Mouse (Mus musculus) cerebellum, adult 18-20 months (tissue): Measurements from ENCODE around the gene Pmfbp1.
"Not testable (repeated sequence)": the region's sequence is repeated elsewhere in the genome, so short reads cannot be mapped to it uniquely, and the experiment has no call there.

Experiments used
- DNase-seq, 2 experiments: peaks; one replicate each; pipeline ENCODE4 v3.0.0; 2021

Pmfbp1 gene

GRCm38 (mm10) chr8:109493727-109494126 lies at the start of gene Pmfbp1:
TSS of gene Pmfbp1 (plus strand) at chr8:109494027.
- DNase-seq, result no peak

DNA sequence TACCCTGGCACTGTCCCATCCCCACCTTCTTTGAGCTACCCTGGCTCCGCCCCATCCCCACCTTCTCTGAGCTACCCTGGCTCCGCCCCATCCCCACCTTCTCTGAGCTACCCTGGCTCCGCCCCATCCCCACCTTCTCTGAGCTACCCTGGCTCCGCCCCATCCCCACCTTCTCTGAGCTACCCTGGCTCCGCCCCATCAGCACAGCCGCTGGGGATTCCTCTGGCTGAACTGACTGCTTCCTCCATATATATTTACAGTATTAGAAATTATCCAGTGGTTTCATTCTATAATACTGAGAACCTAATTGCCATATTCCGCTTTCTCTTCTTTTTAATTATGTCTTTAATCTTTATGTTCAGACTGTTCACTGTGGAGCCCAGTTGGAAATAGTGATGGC lies 46.9 kb upstream of the Pmfbp1 start:
- DNase-seq, result not testable (repeated sequence)

DNA sequence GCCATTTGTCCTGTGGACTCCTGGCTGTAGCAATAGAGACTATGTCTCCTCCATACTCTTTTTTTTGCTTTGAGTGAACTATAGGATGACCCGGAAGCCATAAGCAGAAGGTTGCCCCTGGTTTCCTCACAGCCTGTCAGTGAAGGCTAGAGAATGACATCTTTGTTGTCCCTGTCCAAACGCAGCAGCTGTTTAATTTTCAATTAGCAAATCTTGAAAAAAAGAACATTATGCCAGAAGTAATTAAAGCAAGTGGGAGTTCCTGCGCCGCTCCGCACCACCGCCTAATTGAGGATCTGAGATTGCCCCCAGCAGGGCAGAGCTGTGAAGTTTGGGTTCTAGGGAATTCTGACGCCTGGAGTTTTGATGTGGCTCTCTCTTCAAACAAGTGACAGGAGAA lies 42.8 kb upstream of the Pmfbp1 start:
- DNase-seq, result no peak

DNA sequence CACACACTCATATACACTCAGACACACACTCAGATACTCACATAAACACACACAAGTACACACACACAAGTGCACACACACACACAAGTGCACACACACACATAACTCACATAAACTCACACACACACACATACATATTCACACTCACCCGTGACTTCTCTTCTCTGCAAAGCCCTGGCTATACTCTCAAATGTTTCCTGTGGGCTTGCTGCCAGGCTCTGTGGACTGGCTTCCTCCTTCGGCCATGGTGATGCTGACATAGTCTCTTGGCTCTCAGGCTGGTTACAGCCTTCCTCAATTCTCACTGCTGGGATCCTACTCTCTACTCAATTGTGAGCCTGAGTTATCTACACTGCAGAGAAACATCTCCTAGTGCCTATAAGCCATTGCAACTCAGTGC lies 38.7 kb upstream of the Pmfbp1 start:
- no peak for DNase-seq

- DNase-seq, result no peak
These were observed 36.4 kb upstream of the Pmfbp1 start for GRCm38 (mm10) chr8:109457387-109457786.

DNA sequence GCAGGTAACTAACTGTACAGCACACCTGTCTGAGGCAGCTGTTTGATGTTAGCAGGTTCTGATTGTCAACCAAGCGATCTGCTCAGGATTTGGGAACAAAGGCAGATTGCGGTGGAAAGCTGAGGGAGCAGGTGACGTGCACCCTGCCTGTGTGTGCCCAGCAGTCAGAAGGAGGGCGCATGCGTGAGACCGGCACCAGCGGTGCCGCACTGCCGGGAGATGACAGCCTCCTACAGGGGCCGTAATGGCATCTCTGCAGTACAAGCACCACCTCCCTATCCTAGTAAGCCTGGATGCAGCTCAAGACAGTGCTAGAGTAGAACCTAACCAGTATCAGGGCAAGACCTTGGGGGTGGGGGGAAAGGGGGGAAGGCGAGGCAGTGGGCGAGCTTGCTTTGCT lies 35.2 kb upstream of the Pmfbp1 start:
- DNase-seq, result peak; percentile 27 to 60

GRCm38 (mm10) chr8:109463075-109463474 lies 30.8 kb upstream of the Pmfbp1 start:
- DNase-seq, result no peak

GRCm38 (mm10) chr8:109463677-109464313 lies 30.0 kb upstream of the Pmfbp1 start:
- peak in 1 of 2 experiments; percentile 6 for DNase-seq

- peak; percentile 19 to 33 for DNase-seq
These were observed 29.4 kb upstream of the Pmfbp1 start for GRCm38 (mm10) chr8:109464451-109464891.

DNA sequence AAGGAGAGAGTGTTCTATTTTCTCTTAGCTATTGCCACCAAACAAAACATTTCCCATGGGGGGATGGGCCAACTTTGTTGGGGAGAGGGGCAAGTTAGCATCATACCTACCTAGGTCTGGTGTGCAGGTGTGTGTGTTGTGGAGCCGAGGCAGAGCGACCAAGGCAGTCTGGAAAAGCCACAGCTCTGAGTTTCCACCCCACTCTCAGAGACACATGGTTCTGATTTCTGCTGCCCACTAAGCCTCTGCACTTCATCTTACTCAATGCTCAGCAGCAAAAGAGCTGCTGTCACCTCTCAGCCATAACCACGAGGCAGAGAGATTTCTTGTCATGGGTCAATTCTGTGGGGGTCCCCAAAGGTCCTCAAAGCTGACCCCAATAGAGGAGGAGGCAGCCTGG lies 28.8 kb upstream of the Pmfbp1 start:
- DNase-seq, result no peak

- DNase-seq, result no peak
These were observed 28.1 kb upstream of the Pmfbp1 start for GRCm38 (mm10) chr8:109465761-109466160.

DNA sequence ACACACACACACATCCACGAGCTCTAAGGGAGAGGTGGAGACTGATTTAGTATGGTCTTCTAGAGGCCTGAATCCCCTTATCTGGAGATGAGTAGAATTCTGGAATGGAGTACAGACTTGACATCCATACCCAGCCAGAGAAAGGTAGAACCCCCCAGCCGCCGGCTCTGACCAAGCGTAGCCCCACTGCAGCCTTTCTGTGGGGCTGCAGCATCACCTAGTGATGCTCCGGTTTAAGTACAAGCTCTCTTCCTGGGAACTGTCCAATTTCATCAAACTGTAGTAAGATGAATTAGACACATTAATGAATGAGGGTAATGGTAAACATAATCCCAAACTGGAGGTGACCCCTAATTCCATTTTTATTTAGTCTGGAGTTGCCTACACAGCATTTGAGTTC lies 26.3 kb upstream of the Pmfbp1 start:
- DNase-seq, result no peak

GRCm38 (mm10) chr8:109468112-109468511 lies 25.7 kb upstream of the Pmfbp1 start:
- DNase-seq, result no peak

GRCm38 (mm10) chr8:109471876-109472275 lies 22.0 kb upstream of the Pmfbp1 start:
- DNase-seq, result no peak

DNA sequence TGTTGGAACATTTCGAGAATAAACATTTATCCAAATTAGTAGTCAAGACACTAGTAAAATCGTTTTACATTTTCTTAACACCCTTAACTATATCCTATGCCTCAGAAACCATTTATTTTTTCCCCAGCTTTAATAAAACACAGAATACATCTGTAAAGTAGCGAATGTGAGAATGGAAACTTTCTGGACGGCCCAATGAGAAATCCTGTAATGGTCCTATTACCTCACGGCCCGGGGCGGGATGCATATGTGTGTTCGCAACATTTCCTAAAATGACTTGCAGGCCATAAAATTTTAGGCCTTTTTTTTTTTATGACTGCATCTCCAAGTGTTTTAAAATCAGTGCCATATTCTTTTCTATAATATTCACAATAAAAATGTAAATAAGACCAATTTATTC lies 21.4 kb upstream of the Pmfbp1 start:
- DNase-seq, result no peak

DNA sequence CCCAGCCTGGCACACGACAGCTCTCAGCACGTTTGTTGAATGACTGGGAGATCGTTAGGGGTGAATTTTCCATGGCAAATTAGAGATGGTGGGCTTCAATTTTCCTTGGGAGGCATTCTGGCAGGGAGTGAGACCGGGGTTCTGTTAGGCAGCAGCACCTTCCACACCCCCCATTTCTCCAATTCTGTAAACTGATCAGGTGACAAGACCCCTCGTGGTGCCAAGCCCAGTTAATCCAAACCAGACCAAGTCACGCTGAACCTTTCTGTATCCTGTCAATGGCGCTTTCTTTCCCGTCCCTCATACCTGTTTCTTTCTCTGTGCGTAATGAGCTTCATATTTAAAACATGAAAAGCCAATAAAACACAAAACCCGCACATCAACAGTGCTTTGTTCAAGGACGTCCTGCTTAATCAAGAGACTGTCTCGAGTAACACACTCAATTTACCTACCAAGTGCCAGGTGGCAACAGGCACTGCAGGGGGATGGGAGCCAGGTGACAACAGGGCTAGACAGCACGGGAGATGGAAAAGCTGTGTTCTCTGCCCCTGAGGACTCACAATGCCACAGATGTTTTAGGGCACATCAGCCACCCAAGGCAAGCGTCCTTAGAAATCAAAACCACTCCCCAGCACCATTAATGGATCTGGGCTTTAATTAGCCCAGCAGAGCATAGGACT lies 19.2 kb upstream of the Pmfbp1 start:
- no peak for DNase-seq

- DNase-seq, result no peak
These were observed 18.4 kb upstream of the Pmfbp1 start for GRCm38 (mm10) chr8:109475436-109475835.

DNA sequence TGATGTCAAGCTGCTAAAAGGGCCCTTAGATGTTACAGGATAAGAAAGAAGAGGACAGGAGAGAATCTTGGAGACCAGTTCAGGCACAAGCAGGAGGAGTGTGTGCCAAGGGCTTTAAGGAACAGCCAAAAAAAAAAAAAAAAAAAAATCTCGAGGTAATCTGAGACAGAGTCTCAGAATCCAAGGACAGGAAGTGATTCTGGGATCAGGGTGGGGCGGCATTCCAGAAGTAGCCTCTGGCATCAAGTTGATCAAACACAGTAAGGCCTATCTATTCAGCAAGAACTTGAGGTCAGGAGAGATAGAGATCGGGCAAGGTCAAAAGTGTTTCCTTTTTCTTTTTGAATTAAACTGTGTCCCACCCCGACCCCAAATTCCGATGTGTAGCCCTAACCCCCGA lies 15.2 kb upstream of the Pmfbp1 start:
- DNase-seq, result no peak

DNA sequence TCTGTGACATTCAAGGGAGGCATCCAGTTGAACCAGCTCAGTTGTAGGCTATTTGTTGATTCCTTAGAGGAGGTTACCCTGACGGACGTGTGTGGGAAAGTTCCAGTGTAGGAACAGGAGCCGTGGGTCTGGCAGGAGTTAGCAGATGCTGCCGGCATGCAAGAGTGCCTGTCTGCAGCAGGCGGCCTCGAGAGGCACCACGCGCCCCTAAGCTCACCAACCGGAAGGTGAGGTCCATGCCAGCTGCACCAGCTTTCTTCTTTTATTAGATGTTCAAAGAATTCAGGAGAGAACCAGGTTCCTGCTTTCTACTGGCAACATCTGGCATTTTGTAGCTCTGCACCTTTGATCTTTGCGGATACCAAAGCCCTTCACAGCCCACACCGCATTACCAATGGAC lies 9.1 kb upstream of the Pmfbp1 start:
- no peak for DNase-seq

- DNase-seq, result no peak
These were observed 8.3 kb upstream of the Pmfbp1 start for GRCm38 (mm10) chr8:109485530-109485929.

DNA sequence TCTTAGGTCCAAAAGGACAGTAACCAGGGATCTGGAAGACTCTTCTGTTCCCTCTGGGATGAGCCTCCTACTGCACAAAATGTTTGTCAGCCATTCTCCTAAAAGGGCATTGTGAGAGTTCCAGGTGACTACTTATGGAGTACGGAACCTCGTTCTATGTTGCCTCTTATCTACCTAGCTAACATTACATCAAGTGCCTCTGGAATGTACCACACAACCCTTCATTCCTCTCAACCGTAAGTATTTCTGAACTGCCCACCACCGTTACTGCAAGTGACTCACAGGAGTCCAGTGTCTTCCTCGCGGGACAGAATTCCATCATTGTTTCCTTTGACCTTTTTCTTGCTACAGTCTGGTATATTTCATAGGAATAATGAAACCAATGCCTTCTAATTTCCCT lies 1.0 kb upstream of the Pmfbp1 start:
- DNase-seq, result no peak

- no peak for DNase-seq
These were observed 774 bp downstream of the Pmfbp1 start for GRCm38 (mm10) chr8:109494601-109495000.

- DNase-seq, result no peak
These were observed 3.6 kb downstream of the Pmfbp1 start for GRCm38 (mm10) chr8:109497431-109497830.

DNA sequence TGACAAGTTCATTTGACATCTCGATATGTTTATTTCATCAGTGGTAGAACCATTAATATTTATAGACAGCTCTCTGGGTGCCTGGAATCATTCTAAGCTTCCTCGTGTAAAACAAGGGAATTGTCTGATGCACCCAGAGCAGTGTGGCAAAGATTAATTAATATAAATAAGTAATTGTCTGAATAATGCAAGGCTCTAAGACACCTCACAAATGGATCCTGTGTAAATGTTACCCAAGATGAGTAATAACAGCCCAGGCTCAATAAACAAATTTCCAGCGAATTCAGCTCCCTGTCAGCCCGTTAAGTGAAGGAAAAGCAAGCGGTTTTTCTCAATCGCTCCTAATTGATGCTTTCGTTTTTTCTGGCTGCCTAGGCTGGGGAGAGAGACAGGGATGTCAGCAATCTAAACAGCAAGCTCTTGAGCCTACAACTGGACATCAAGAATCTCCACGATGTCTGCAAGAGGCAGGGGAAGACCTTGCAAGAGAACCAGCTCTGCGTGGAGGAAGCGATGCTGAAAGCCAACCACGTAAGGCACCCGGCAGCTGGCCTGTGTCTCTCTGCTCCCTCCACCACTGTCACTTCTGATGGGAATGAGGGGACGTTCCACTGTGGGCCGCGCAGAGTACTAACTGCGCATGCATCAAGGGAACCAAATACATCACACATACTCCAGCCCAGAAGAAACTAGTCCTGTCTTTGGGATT lies 5.3 kb downstream of the Pmfbp1 start:
- no peak for DNase-seq
